Mouse (Mus musculus): Measurements from ENCODE around the gene Gm48552. TPM values are rescaled to one million over a fixed set of nuclear protein-coding genes. Genes with fewer than 3 reads are reported as not detected.

Gm48552 gene
- polyA plus RNA-seq, 1 experiment from 2014 or later: 1.4 TPM

- H3K27me3 ChIP-seq (ENCODE audit: insufficient read depth, low read length): no peaks in the 10 kb centered on the region
- no peak for ATAC-seq (ENCODE audit: insufficient read depth)
- no peak for DNase-seq
- no peak overlapping the region for H3K27ac ChIP-seq (ENCODE audit: low read depth)
- no peak for TF ChIP-seq CTCF (IDR thresholded peaks at IDR 0.05; ENCODE audit: low read depth)
- peaks cover 21% of the 10 kb centered on the region for H3K4me1 ChIP-seq (ENCODE audit: insufficient read depth)
- H3K4me3 ChIP-seq (ENCODE audit: low read depth, low read length): no peak overlapping the region
- no peaks in the 10 kb centered on the region for H3K9me3 ChIP-seq (ENCODE audit: low read depth, low read length)
- peaks cover 24% of the 10 kb centered on the region for H3K36me3 ChIP-seq (ENCODE audit: insufficient read depth)
- H3K4me2 ChIP-seq: no peak overlapping the region
- no peak overlapping the region for H3K9ac ChIP-seq
- WGBS: 74% methylated on average over 4 of the region's 4 CpGs
These were observed 32.4 kb downstream of the Gm48552 start for GRCm38 (mm10) chr10:81421041-81421796.

- TF ChIP-seq CTCF (IDR thresholded peaks at IDR 0.05; ENCODE audit: low read depth): no peak
- DNase-seq (no peak), ATAC-seq (ENCODE audit: insufficient read depth) (no peak)
- Histone ChIP-seq H3K27ac (ENCODE audit: low read depth) (no peak overlapping the region), H3K9ac (no peak overlapping the region), H3K4me2 (no peak overlapping the region), H3K9me3 (ENCODE audit: low read depth, low read length) (no peaks in the 10 kb centered on the region), H3K27me3 (ENCODE audit: insufficient read depth, low read length) (no peaks in the 10 kb centered on the region), H3K36me3 (ENCODE audit: insufficient read depth) (peaks cover 24% of the 10 kb centered on the region), H3K4me3 (ENCODE audit: low read depth, low read length) (no peak overlapping the region), H3K4me1 (ENCODE audit: insufficient read depth) (peaks cover 19% of the 10 kb centered on the region)
- 78% methylated on average over 5 of the region's 5 CpGs for WGBS
These were observed 32.9 kb downstream of the Gm48552 start for GRCm38 (mm10) chr10:81421797-81422100.

- Histone ChIP-seq H3K27me3 (ENCODE audit: insufficient read depth, low read length) (no peaks in the 10 kb centered on the region; the same call in 1 of the 2 replicates), H3K4me1 (ENCODE audit: insufficient read depth) (peaks cover 15% of the 10 kb centered on the region), H3K9ac (no peak overlapping the region), H3K36me3 (ENCODE audit: insufficient read depth) (peaks cover 24% of the 10 kb centered on the region), H3K4me3 (ENCODE audit: low read depth, low read length) (no peak overlapping the region), H3K9me3 (ENCODE audit: low read depth, low read length) (no peaks in the 10 kb centered on the region), H3K4me2 (no peak overlapping the region), H3K27ac (ENCODE audit: low read depth) (no peak overlapping the region)
- WGBS: 58% methylated on average over 6 of the region's 6 CpGs
- no peak for TF ChIP-seq CTCF (IDR thresholded peaks at IDR 0.05; ENCODE audit: low read depth)
- DNase-seq: no peak
- no peak for ATAC-seq (ENCODE audit: insufficient read depth)
These were observed 33.4 kb downstream of the Gm48552 start for GRCm38 (mm10) chr10:81422191-81422590.

- no peaks in the 10 kb centered on the region; the same call in 1 of the 2 replicates for H3K27me3 ChIP-seq (ENCODE audit: insufficient read depth, low read length)
- DNase-seq (no peak), ATAC-seq (ENCODE audit: insufficient read depth) (no peak)
- WGBS: 80% methylated on average over 3 of the region's 3 CpGs
- no peaks in the 10 kb centered on the region for H3K9me3 ChIP-seq (ENCODE audit: low read depth, low read length)
- no peak overlapping the region for H3K27ac ChIP-seq (ENCODE audit: low read depth)
- no peak overlapping the region for H3K4me3 ChIP-seq (ENCODE audit: low read depth, low read length)
- no peak overlapping the region for H3K4me2 ChIP-seq
- no peak overlapping the region for H3K9ac ChIP-seq
- peaks cover 13% of the 10 kb centered on the region for H3K4me1 ChIP-seq (ENCODE audit: insufficient read depth)
- H3K36me3 ChIP-seq (ENCODE audit: insufficient read depth): peaks cover 24% of the 10 kb centered on the region
- no peak for TF ChIP-seq CTCF (IDR thresholded peaks at IDR 0.05; ENCODE audit: low read depth)
These were observed 33.9 kb downstream of the Gm48552 start for GRCm38 (mm10) chr10:81422661-81423217.

GRCm38 (mm10) chr10:81423476-81424245, 34.9 kb downstream of the Gm48552 start:
- H3K9ac ChIP-seq: peak overlapping the region; percentile 47
- DNase-seq: no peak

GRCm38 (mm10) chr10:81424246-81425051, 35.6 kb downstream of the Gm48552 start:
- peak; percentile 18; the same call in 1 of the 2 replicates for ATAC-seq (ENCODE audit: insufficient read depth)
- peak; percentile 74 for DNase-seq
- WGBS: 7% methylated on average over 25 of the region's 25 CpGs

More at GRCm38 (mm10) chr10:81423476-81424245, 34.9 kb downstream of the Gm48552 start:
- no peaks in the 10 kb centered on the region for H3K9me3 ChIP-seq (ENCODE audit: low read depth, low read length)
- no peak overlapping the region for H3K4me3 ChIP-seq (ENCODE audit: low read depth, low read length)
- WGBS: 58% methylated on average over 4 of the region's 4 CpGs
- peak overlapping the region; percentile 82 for H3K4me2 ChIP-seq
- no peak for ATAC-seq (ENCODE audit: insufficient read depth)
- H3K4me1 ChIP-seq (ENCODE audit: insufficient read depth): peaks cover 12% of the 10 kb centered on the region; the same call in 1 of the 2 replicates
- TF ChIP-seq CTCF (IDR thresholded peaks at IDR 0.05; ENCODE audit: low read depth): no peak
- H3K27me3 ChIP-seq (ENCODE audit: insufficient read depth, low read length): no peaks in the 10 kb centered on the region; the same call in 1 of the 2 replicates
- H3K36me3 ChIP-seq (ENCODE audit: insufficient read depth): peaks cover 23% of the 10 kb centered on the region
- peak overlapping the region; percentile 83; the same call in 1 of the 2 replicates for H3K27ac ChIP-seq (ENCODE audit: low read depth)

More at GRCm38 (mm10) chr10:81424246-81425051, 35.6 kb downstream of the Gm48552 start:
- peak overlapping the region; percentile 71 for H3K4me3 ChIP-seq (ENCODE audit: low read depth, low read length)
- peaks cover 15% of the 10 kb centered on the region for H3K36me3 ChIP-seq (ENCODE audit: insufficient read depth)
- H3K9ac ChIP-seq: peak overlapping the region; percentile 47
- no peaks in the 10 kb centered on the region; the same call in 1 of the 2 replicates for H3K27me3 ChIP-seq (ENCODE audit: insufficient read depth, low read length)
- H3K4me1 ChIP-seq (ENCODE audit: insufficient read depth): peaks cover 8% of the 10 kb centered on the region; the same call in 1 of the 2 replicates
- TF ChIP-seq CTCF (IDR thresholded peaks at IDR 0.05; ENCODE audit: low read depth): no peak
- peak overlapping the region; percentile 82 for H3K4me2 ChIP-seq
- peak overlapping the region; percentile 83 for H3K27ac ChIP-seq (ENCODE audit: low read depth)
- no peaks in the 10 kb centered on the region for H3K9me3 ChIP-seq (ENCODE audit: low read depth, low read length)
